Mouse (Mus musculus) limb, embryonic 11.5 days (tissue): ENCODE measurements around the gene Tbc1d10b. TPM values are rescaled to one million over a fixed set of nuclear protein-coding genes. Genes with fewer than 3 reads are reported as not detected.

Experiments used
- polyA plus RNA-seq: library from polyadenylated mRNA; unstranded; fragments of >200 nt; fragmentation: Nextera tagmentation; extraction: Ambion mirVana; gene quantifications from 2 replicates; pipeline ENCODE4 v1.2.1, GENCODE M21; 2014

The Tbc1d10b gene
- polyA plus RNA-seq, 1 experiment from 2014 or later, result 24.8 TPM

Other genes with a start within 250 kb of the Tbc1d10b start
- gene Cdipt, start 232.6 kb downstream of the Tbc1d10b start, polyA plus RNA-seq, result 63.7 and 68.7 TPM in 2 replicates
- gene Cdiptos, start 232.4 kb downstream of the Tbc1d10b start, polyA plus RNA-seq, result 1.2 and 1.5 TPM in 2 replicates
- 2.3 and 3.0 TPM in 2 replicates for gene Mvp, start 193.8 kb downstream of the Tbc1d10b start, polyA plus RNA-seq
- not detected in 2 replicates for gene Pagr1b, start 192.0 kb downstream of the Tbc1d10b start, polyA plus RNA-seq
- 59.5 and 88.7 TPM in 2 replicates for gene Pagr1a, start 191.1 kb downstream of the Tbc1d10b start, polyA plus RNA-seq
- 26.2 and 66.8 TPM in 2 replicates for gene Gm42742, start 187.4 kb downstream of the Tbc1d10b start, polyA plus RNA-seq
- 7.7 and 9.2 TPM in 2 replicates for gene Prrt2, start 187.3 kb downstream of the Tbc1d10b start, polyA plus RNA-seq
- 84.8 TPM in 2 replicates for gene Maz, start 181.4 kb downstream of the Tbc1d10b start, polyA plus RNA-seq
- gene Kif22, start 166.0 kb downstream of the Tbc1d10b start, polyA plus RNA-seq, result 196 and 199 TPM in 2 replicates
- not detected in 2 replicates for gene Zg16, start 121.1 kb downstream of the Tbc1d10b start, polyA plus RNA-seq
- 1.7 TPM in 2 replicates for gene AI467606, start 117.1 kb downstream of the Tbc1d10b start, polyA plus RNA-seq
- gene Qprt, start 86.2 kb downstream of the Tbc1d10b start, polyA plus RNA-seq, result 1.3 and 1.6 TPM in 2 replicates
- 0.05 and 0.20 TPM in 2 replicates for gene Spn, start 70.6 kb downstream of the Tbc1d10b start, polyA plus RNA-seq
- 77.0 and 83.7 TPM in 2 replicates for gene Cd2bp2, start 12.4 kb downstream of the Tbc1d10b start, polyA plus RNA-seq
- 33.6 and 33.7 TPM in 2 replicates for gene Mylpf, start 422 bp upstream of the Tbc1d10b start, polyA plus RNA-seq
- gene Zfp553, start 24.6 kb upstream of the Tbc1d10b start, polyA plus RNA-seq, result 24.2 and 29.1 TPM in 2 replicates
- 23.1 and 29.3 TPM in 2 replicates for gene Sept1, start 24.7 kb upstream of the Tbc1d10b start, polyA plus RNA-seq
- gene Zfp771, start 35.8 kb upstream of the Tbc1d10b start, polyA plus RNA-seq, result 65.6 and 69.0 TPM in 2 replicates
- gene Dctpp1, start 52.2 kb upstream of the Tbc1d10b start, polyA plus RNA-seq, result 290 and 292 TPM in 2 replicates
- gene Sephs2, start 65.6 kb upstream of the Tbc1d10b start, polyA plus RNA-seq, result 94.5 and 104 TPM in 2 replicates
- gene Itgal, start 87.8 kb upstream of the Tbc1d10b start, polyA plus RNA-seq, result 0.18 and 0.44 TPM in 2 replicates
- 6.0 TPM in 2 replicates for gene Zfp768, start 137.1 kb upstream of the Tbc1d10b start, polyA plus RNA-seq
- 8.6 and 9.2 TPM in 2 replicates for gene Zfp747, start 167.6 kb upstream of the Tbc1d10b start, polyA plus RNA-seq
- 6.3 and 6.8 TPM in 2 replicates for gene 9130019O22Rik, start 178.7 kb upstream of the Tbc1d10b start, polyA plus RNA-seq
- 7.4 and 9.0 TPM in 2 replicates for gene E430018J23Rik, start 185.2 kb upstream of the Tbc1d10b start, polyA plus RNA-seq
- gene Zfp764, start 198.4 kb upstream of the Tbc1d10b start, polyA plus RNA-seq, result 7.5 and 7.7 TPM in 2 replicates
- 33.7 and 37.7 TPM in 2 replicates for gene Zfp688, start 213.6 kb upstream of the Tbc1d10b start, polyA plus RNA-seq
- 16.5 and 17.6 TPM in 2 replicates for gene Zfp689, start 240.7 kb upstream of the Tbc1d10b start, polyA plus RNA-seq